Mouse (Mus musculus) gastrocnemius, postnatal 36 days (tissue): ENCODE measurements around the gene Ndufaf1. TPM values are rescaled to one million over a fixed set of nuclear protein-coding genes. Genes with fewer than 3 reads are reported as not detected.
"Not testable (repeated sequence)": the region's sequence is repeated elsewhere in the genome, so short reads cannot be mapped to it uniquely, and the experiment has no call there.

Source experiments
- DNase-seq, 2 experiments: peaks; one replicate each; pipeline ENCODE4 v3.0.0; 2022
- intact Hi-C: fragments of 180-260 bp; cut with DNase I; formaldehyde crosslinking; loops from one replicate; pipeline ENCODE4 v1.15.1; 2025
- total RNA-seq, 2 experiments: library from RNA; stranded (reverse); gene quantifications; 2 replicates each; pipeline ENCODE4 v1.2.3; 2021

The Ndufaf1 gene
- total RNA-seq, 2 experiments from 2014 or later = 42.4 to 46.2 TPM

GRCm38 (mm10) chr2:119619002-119619401, 43.6 kb downstream of the Ndufaf1 start:
- DNase-seq, intact Hi-C loops: not testable (repeated sequence)

DNA sequence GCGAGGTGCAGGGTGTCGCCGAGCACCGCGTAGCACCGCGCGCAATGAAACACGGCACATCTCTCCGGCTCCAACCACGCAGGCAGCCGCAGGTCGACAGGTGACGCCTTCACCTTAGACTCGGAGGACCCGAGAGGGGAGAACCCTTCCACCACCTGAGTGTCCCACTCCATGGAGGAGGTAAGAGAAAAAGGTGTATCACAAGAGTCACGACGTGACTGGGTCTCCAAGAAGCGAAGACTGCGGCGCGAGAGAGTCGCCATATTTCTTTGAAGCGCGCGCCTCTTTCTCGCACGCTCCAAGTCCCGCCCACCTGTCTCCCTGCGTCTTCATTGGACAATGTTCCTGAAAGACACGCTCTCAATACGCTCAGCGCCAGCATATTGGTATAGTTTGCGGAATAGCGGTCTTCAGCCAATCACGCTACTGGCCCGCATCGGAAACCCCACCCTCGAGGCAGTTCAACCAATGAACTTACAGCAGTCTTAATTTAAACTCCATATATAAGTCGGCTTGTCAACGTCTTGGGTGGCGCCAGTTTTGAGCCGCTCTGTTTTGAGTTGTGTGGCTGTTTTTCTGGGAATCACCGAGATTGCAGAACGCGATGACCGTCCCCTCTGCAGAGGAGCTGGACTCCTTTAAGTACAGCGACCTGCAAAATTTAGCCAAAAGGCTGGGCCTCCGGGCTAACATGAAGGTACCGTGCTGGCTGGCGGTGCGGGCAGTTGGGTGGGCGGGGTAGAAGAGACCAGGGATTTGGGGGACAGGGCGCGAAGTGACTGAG, 44.2 kb downstream of the Ndufaf1 start, which contains the start of the genes Nusap1 and Oip5:
Gene Nusap1 (plus strand): TSS at position 100 of the 784 bp plus-strand sequence.
Gene Oip5 (minus strand): TSS at position 271 of the 784 bp plus-strand sequence.
- DNase-seq = peak; percentile 80 to 89
- intact Hi-C loops = no loop called here

- DNase-seq = no peak
- intact Hi-C loops = no loop called here
Measured at GRCm38 (mm10) chr2:119617841-119618198, 44.8 kb downstream of the Ndufaf1 start.

GRCm38 (mm10) chr2:119607023-119607422, 55.6 kb downstream of the Ndufaf1 start:
- intact Hi-C loops = no loop called here

More at GRCm38 (mm10) chr2:119607023-119607422, 55.6 kb downstream of the Ndufaf1 start:
- DNase-seq = no peak

Other genes starting within 250 kb of the Ndufaf1 start
- gene Ino80, start 185.1 kb downstream of the Ndufaf1 start, total RNA-seq = 10 to 100 TPM in 1 of 2 experiments, 1 to 10 TPM in 1; 10.0 to 12.0 TPM
- gene Exd1, start 115.2 kb downstream of the Ndufaf1 start, total RNA-seq = under 1 TPM; 0.48 to 0.67 TPM
- gene Chp1, start 115.1 kb downstream of the Ndufaf1 start, total RNA-seq = 10 to 100 TPM; 66.5 to 75.1 TPM
- under 1 TPM; 0.54 to 0.67 TPM for gene Nusap1, start 44.5 kb downstream of the Ndufaf1 start, total RNA-seq
- gene Oip5, start 44.4 kb downstream of the Ndufaf1 start, total RNA-seq = under 1 TPM; 0.27 to 0.41 TPM
- gene Rtf1, start 12.2 kb upstream of the Ndufaf1 start, total RNA-seq = 10 to 100 TPM; 20.4 to 21.7 TPM
- not detected for gene Itpka, start 79.5 kb upstream of the Ndufaf1 start, total RNA-seq
- gene Ltk, start 97.6 kb upstream of the Ndufaf1 start, total RNA-seq = not detected
- 10 to 100 TPM; 14.3 to 14.7 TPM for gene Rpap1, start 124.7 kb upstream of the Ndufaf1 start, total RNA-seq
- under 1 TPM; 0.57 to 0.74 TPM for gene Tyro3, start 134.9 kb upstream of the Ndufaf1 start, total RNA-seq
- gene Mga, start 234.4 kb upstream of the Ndufaf1 start, total RNA-seq = 10 to 100 TPM; 21.7 to 34.1 TPM